Mouse (Mus musculus) heart, embryonic 11.5 days (tissue): ENCODE data around the gene Neu2. TPM values are rescaled to one million over a fixed set of nuclear protein-coding genes. Genes with fewer than 3 reads are reported as not detected.

Source experiments
- ATAC-seq: fragments of 200-750 bp; cut with Nextera tagmentation; replicated peaks from 2 replicates; pipeline ENCODE4 v1.8.0; 2017; ENCODE audit warnings: moderate library complexity; ENCODE audit not compliant: insufficient number of reproducible peaks, low FRiP score, low TSS enrichment
- H3K27ac ChIP-seq: fragments of 300-500 bp; sonication (generic); 2 replicates; pipeline ENCODE4 v1.5.1; 2014; ENCODE audit warnings: mild to moderate bottlenecking, low read depth, low read length
- H3K27me3 ChIP-seq: fragments of 300-500 bp; sonication (generic); 2 replicates; pipeline ENCODE4 v1.6.1; 2014; ENCODE audit warnings: mild to moderate bottlenecking, low read length, mixed read lengths; ENCODE audit not compliant: control insufficient read depth, insufficient read depth
- H3K36me3 ChIP-seq: fragments of 300-500 bp; sonication (generic); 2 replicates; pipeline ENCODE4 v1.6.1; 2014; ENCODE audit warnings: mild to moderate bottlenecking, low read length, moderate library complexity, mixed read lengths; ENCODE audit not compliant: control insufficient read depth, insufficient read depth
- H3K4me1 ChIP-seq: fragments of 300-500 bp; sonication (generic); 2 replicates; pipeline ENCODE4 v1.6.1; 2014; ENCODE audit warnings: low read length; ENCODE audit not compliant: control insufficient read depth, insufficient read depth
- H3K4me2 ChIP-seq: fragments of 300-500 bp; sonication (generic); 2 replicates; pipeline ENCODE4 v1.6.1; 2014; ENCODE audit warnings: mild to moderate bottlenecking, moderate library complexity
- H3K4me3 ChIP-seq: fragments of 300-500 bp; sonication (generic); 2 replicates; pipeline ENCODE4 v1.5.1; 2014; ENCODE audit warnings: low read depth, low read length
- H3K9ac ChIP-seq: fragments of 300-500 bp; sonication (generic); 2 replicates; pipeline ENCODE4 v1.6.1; 2014; ENCODE audit warnings: mild to moderate bottlenecking, low read depth, low read length, moderate library complexity
- H3K9me3 ChIP-seq: fragments of 300-500 bp; sonication (generic); replicated peaks from 2 replicates; pipeline ENCODE4 v1.6.1; 2016; ENCODE audit warnings: low read length; ENCODE audit not compliant: control insufficient read depth
- WGBS: fragments of 180-500 bp; shearing (Covaris S2); extraction: QIAGEN DNeasy Blood & Tissue Kit; methylation state at CpG from one replicate; pipeline ENCODE4 v1.1.7; 2014; ENCODE audit not compliant: insufficient replicate concordance; 5-methylcytosine and 5-hydroxymethylcytosine counted together
- polyA plus RNA-seq: library from polyadenylated mRNA; unstranded; fragments of >200 nt; fragmentation: Nextera tagmentation; extraction: Ambion mirVana; gene quantifications from 2 replicates; pipeline ENCODE4 v1.2.1, GENCODE M21; 2014

Gene Neu2
- polyA plus RNA-seq, 1 experiment from 2014 or later: not detected

DNA sequence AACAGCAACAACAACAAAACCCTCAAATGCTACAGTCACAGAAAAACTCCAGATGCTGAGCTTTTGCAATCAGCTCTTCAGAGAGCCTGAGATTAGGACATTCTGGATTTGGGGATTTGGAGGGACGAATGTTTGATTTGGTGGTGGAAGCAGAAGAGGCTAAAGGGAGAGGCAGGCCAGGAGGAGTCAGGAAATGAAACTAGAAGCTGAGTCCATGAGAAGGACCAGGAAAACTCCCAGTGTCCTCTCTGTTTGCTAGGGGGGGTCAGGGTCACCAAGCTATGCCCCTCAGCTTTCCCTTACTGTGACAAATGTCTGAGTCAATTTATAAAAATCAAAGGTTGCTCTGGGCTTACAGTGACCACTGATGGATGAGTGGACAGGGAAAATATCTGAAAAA lies 43.9 kb downstream of the Neu2 start:
- Histone ChIP-seq H3K4me3 (no peak overlapping the region), H3K9me3 (no peaks in the 10 kb centered on the region), H3K27ac (no peak overlapping the region), H3K27me3 (no peaks in the 10 kb centered on the region), H3K9ac (no peak overlapping the region), H3K4me1 (no peaks in the 10 kb centered on the region), H3K36me3 (no peaks in the 10 kb centered on the region), H3K4me2 (no peak overlapping the region)
- no peak for ATAC-seq
- WGBS: 68% methylated on average over 1 of the region's 1 CpGs

DNA sequence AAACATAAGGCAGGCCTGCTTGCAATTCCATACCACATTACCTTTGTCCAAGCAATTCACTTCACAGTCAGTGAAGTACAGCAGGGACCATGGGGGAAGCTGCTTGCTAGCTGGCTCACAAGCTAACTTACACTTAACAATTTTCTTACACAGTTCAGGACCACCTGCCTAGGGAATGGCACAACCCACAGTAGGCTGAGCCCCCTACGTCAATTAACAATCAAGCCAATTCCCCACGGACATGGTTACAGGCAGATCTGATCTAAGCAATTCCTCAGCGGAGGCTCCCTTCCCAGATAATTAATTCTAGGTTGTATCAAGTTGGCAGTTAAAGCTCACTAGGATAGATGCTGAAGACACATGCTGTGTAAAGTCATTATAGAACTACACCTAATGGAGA lies 53.3 kb downstream of the Neu2 start:
- Histone ChIP-seq H3K4me1 (no peaks in the 10 kb centered on the region), H3K9ac (no peak overlapping the region), H3K4me2 (no peak overlapping the region), H3K9me3 (no peaks in the 10 kb centered on the region), H3K27ac (no peak overlapping the region), H3K4me3 (no peak overlapping the region), H3K36me3 (no peaks in the 10 kb centered on the region), H3K27me3 (no peaks in the 10 kb centered on the region)
- ATAC-seq: no peak
- 69% methylated on average over 3 of the region's 3 CpGs for whole genome bisulfite sequencing

DNA sequence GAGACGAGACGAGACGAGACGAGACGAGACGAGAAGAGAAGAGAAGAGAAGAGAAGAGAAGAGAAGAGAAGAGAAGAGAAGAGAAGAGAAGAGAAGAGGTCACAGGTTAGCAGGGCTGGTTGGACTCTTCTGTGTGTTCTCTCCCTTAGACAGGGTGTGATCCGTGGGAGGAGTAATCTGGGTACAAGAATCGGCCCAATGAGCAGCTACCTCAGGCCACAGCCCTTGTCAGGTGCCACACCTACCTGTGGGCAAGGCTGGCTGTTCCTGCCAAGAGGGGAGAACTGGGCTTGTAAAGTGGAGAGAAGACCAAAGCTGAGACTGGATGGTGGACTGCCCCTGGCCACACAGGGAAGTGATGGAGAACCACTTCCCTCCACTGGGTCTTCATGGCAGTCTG lies 56.1 kb downstream of the Neu2 start:
- H3K9ac ChIP-seq: no peak overlapping the region
- no peaks in the 10 kb centered on the region for H3K4me1 ChIP-seq
- no peak for ATAC-seq

DNA sequence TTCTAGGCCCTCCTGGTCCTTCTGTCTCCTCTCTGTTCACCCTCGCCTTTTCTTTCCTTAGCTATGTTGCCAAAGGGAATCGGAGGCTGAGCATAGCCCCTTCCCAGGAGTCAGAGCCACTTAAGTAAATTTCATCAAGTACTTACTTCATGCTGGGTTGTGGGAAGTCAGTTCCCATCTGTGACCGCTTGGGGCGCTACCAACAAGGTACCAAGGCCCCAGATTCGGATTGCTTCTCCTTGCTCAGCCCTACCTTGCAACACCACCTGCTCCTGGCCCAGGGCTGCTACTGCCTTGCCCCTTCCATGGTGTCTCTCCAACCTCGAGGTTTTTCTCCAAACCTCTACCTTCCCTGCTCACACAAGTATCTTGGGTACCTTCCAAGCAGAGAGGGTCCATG lies 58.7 kb downstream of the Neu2 start:
- Histone ChIP-seq H3K4me2 (no peak overlapping the region), H3K4me1 (no peaks in the 10 kb centered on the region), H3K27me3 (no peaks in the 10 kb centered on the region), H3K36me3 (no peaks in the 10 kb centered on the region), H3K4me3 (no peak overlapping the region), H3K9ac (no peak overlapping the region), H3K9me3 (no peaks in the 10 kb centered on the region), H3K27ac (no peak overlapping the region)
- WGBS: 37% methylated on average over 6 of the region's 6 CpGs
- no peak for ATAC-seq

More for the DNA sequence above, 56.1 kb downstream of the Neu2 start:
- Histone ChIP-seq H3K9me3 (no peaks in the 10 kb centered on the region), H3K27ac (no peak overlapping the region), H3K36me3 (no peaks in the 10 kb centered on the region), H3K27me3 (no peaks in the 10 kb centered on the region), H3K4me2 (no peak overlapping the region), H3K4me3 (no peak overlapping the region)
- WGBS: 70% methylated on average over 6 of the region's 8 CpGs

DNA sequence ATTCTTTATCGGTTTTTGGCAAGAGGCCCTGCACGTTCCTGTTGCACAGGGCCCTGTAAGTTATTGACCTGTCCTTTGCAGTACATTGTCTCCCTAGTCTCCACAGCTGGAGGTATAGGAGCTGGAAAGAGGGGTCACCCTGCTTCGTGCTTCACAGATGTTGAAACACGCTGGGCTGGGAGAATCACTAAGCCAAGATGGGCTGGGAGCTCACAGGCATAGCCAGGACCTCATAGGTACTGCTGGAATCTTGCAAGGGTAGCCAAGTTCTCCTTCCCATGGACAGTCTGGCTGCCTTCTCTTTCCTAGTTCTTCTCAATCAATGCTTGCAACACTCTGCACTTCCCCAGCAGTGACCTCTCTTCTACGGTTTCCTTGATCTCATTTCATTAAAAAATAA lies 63.6 kb downstream of the Neu2 start:
- H3K27me3 ChIP-seq: no peaks in the 10 kb centered on the region
- 66% methylated on average over 5 of the region's 5 CpGs for WGBS
- no peak for ATAC-seq
- no peak overlapping the region for H3K27ac ChIP-seq
- no peaks in the 10 kb centered on the region for H3K36me3 ChIP-seq
- no peaks in the 10 kb centered on the region for H3K4me1 ChIP-seq
- no peak overlapping the region for H3K9ac ChIP-seq
- H3K9me3 ChIP-seq: no peaks in the 10 kb centered on the region
- H3K4me3 ChIP-seq: no peak overlapping the region
- no peak overlapping the region for H3K4me2 ChIP-seq

DNA sequence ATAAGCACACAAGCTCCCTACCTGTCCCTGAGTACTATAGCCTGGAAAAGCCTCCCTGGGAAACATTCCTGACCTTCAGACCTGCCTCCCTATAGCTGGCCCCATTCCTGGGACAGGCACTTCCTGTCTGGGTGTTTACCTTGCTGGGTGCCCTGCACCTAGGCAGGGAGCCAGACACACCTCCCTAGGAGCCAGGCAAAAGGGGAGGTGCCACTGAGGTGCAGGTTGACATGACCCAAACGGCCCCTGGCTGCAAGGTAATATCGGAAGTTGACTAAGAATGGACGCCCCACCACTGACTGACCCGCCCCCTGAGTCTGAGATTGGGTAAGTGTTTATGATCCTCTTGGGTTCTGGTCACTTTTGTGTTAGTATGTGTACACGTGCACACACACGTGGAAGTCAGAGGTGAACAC lies 64.1 kb downstream of the Neu2 start, which contains the start of gene Ngef:
Gene Ngef, minus strand, starts transcription at position 71 of the 416 bp plus-strand sequence.
- Histone ChIP-seq H3K9me3 (no peaks in the 10 kb centered on the region), H3K36me3 (no peaks in the 10 kb centered on the region), H3K4me1 (no peaks in the 10 kb centered on the region), H3K4me2 (no peak within 1 kb of the TSS), H3K27me3 (no peaks in the 10 kb centered on the region), H3K9ac (no peak within 1 kb of the TSS), H3K4me3 (no peak within 1 kb of the TSS), H3K27ac (no peak within 1 kb of the TSS)
- 68% methylated on average over 6 of the region's 6 CpGs for WGBS
- no peak for ATAC-seq

DNA sequence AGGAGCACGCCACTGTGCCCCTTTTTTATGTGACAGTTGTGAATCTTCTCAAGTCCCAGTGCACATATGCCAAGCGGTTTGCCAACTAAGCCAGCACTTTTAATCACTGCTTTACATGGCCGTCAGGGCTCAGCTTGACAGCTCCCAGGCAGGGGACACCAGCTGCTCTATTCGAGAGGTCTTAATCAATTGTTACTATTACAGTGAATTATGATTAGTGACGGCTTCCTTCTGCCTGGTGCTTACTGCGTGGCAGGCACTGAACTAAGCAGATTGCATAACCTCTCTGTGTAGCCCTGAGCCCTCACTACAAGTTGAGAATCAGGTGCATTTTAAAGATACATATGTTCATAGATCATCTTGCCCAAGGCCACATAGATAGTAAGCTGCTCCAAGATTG lies 64.7 kb downstream of the Neu2 start:
- WGBS: 68% methylated on average over 6 of the region's 6 CpGs
- H3K9me3 ChIP-seq: no peaks in the 10 kb centered on the region
- H3K9ac ChIP-seq: no peak overlapping the region
- no peak for ATAC-seq
- H3K4me3 ChIP-seq: no peak overlapping the region
- H3K27ac ChIP-seq: no peak overlapping the region
- H3K27me3 ChIP-seq: no peaks in the 10 kb centered on the region
- H3K4me1 ChIP-seq: no peaks in the 10 kb centered on the region
- no peak overlapping the region for H3K4me2 ChIP-seq
- no peaks in the 10 kb centered on the region for H3K36me3 ChIP-seq

DNA sequence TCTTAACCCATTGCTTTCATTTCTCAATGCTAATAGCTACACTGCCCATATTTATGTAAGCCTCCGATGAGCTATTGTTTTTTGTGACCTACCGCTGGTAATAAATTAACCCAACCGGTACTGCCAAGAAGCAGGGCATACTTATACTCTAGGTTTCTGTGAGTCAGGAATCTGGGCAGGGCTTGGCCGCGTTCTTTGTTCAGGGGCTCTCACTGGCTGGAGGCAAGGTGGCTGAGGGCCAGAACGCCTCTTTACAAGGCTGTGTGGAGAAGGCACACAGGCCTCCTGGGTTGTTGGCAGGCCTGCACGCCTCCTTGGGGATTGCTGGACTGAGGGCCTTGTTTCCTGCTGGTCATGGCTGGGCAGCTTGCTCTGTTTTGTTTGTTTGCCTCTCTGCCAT lies 65.1 kb downstream of the Neu2 start:
- H3K9me3 ChIP-seq: no peaks in the 10 kb centered on the region
- H3K9ac ChIP-seq: no peak overlapping the region
- H3K4me2 ChIP-seq: no peak overlapping the region
- H3K4me1 ChIP-seq: no peaks in the 10 kb centered on the region
- no peak overlapping the region for H3K27ac ChIP-seq
- no peaks in the 10 kb centered on the region for H3K27me3 ChIP-seq
- ATAC-seq: no peak
- H3K4me3 ChIP-seq: no peak overlapping the region
- 82% methylated on average over 7 of the region's 7 CpGs for WGBS
- H3K36me3 ChIP-seq: no peaks in the 10 kb centered on the region

DNA sequence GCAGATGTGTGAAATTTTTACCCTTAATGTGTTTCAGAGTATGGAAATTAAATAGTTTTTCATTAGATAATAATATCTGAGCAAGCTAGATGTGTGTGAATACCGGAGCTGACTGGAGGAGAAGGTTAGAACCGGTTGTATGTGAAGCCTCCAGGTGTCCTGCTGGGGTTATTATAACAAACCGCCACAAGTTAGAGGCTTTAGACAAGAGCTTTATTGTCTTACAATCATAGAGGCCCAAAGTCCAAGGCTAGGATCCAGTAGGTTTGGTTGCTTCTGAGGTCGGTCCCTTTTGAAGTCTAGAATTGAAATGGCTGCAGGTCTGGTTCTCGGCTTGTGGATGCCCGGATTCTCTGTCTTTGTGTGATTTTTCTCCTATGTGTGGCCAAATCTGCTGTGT lies 69.3 kb downstream of the Neu2 start:
- WGBS: 82% methylated on average over 6 of the region's 6 CpGs
- Histone ChIP-seq H3K4me1 (no peaks in the 10 kb centered on the region; the same call in 1 of the 2 replicates), H3K9ac (no peak overlapping the region), H3K27me3 (no peaks in the 10 kb centered on the region), H3K4me3 (no peak overlapping the region), H3K4me2 (no peak overlapping the region), H3K36me3 (no peaks in the 10 kb centered on the region), H3K9me3 (no peaks in the 10 kb centered on the region), H3K27ac (no peak overlapping the region)
- no peak for ATAC-seq
